Mouse (Mus musculus) right cerebral cortex, adult 2 months (tissue): ENCODE measurements around the gene Adipor2.
A peak's percentile ranks its signal among the peaks of the same experiment; 100 is the strongest.
"Not testable (repeated sequence)": the region's sequence is repeated elsewhere in the genome, so short reads cannot be mapped to it uniquely, and the experiment has no call there.

ENCODE experiments used
- DNase-seq, 2 experiments: peaks; one replicate each; pipeline ENCODE4 v3.0.0; 2021 to 2022; ENCODE audit warnings: low spot score in 2 of 2

Adipor2 gene

GRCm38 (mm10) chr6:119417354-119417753 lies at the start of gene Adipor2:
TSS of gene Adipor2 (minus strand) at chr6:119417704.
- no peak for DNase-seq

- no peak for DNase-seq
These were observed 48.7 kb upstream of the Adipor2 start for GRCm38 (mm10) chr6:119466161-119466560.

GRCm38 (mm10) chr6:119460391-119460790 lies 42.9 kb upstream of the Adipor2 start:
- no peak for DNase-seq

- no peak for DNase-seq
These were observed 41.5 kb upstream of the Adipor2 start for GRCm38 (mm10) chr6:119459041-119459440.

- DNase-seq, result no peak
These were observed 40.7 kb upstream of the Adipor2 start for GRCm38 (mm10) chr6:119458166-119458565.

GRCm38 (mm10) chr6:119451981-119452499 lies 34.5 kb upstream of the Adipor2 start:
- DNase-seq, result peak; percentile 83 to 87

GRCm38 (mm10) chr6:119450965-119451943 lies 33.8 kb upstream of the Adipor2 start:
- DNase-seq, result no peak

- DNase-seq, result no peak
These were observed 31.6 kb upstream of the Adipor2 start for GRCm38 (mm10) chr6:119449060-119449499.

- DNase-seq, result no peak
These were observed 31.0 kb upstream of the Adipor2 start for GRCm38 (mm10) chr6:119448321-119449059.

GRCm38 (mm10) chr6:119445671-119446607 lies 28.4 kb upstream of the Adipor2 start:
- no peak for DNase-seq

GRCm38 (mm10) chr6:119443742-119444645 lies 26.5 kb upstream of the Adipor2 start:
- DNase-seq, result peak; percentile 71 to 82

- not testable (repeated sequence) for DNase-seq
These were observed 25.2 kb upstream of the Adipor2 start for GRCm38 (mm10) chr6:119442729-119443128.

GRCm38 (mm10) chr6:119437894-119438761 lies 20.6 kb upstream of the Adipor2 start:
- no peak for DNase-seq

- DNase-seq, result no peak
These were observed 16.9 kb upstream of the Adipor2 start for GRCm38 (mm10) chr6:119434394-119434793.

- no peak for DNase-seq
These were observed 14.3 kb upstream of the Adipor2 start for GRCm38 (mm10) chr6:119431751-119432324.

- peak; percentile 65 to 73 for DNase-seq
These were observed 13.0 kb upstream of the Adipor2 start for GRCm38 (mm10) chr6:119430508-119430907.

- DNase-seq, result no peak
These were observed 11.8 kb upstream of the Adipor2 start for GRCm38 (mm10) chr6:119429311-119429710.

- DNase-seq, result no peak
These were observed 11.1 kb upstream of the Adipor2 start for GRCm38 (mm10) chr6:119428611-119429010.

- DNase-seq, result no peak
These were observed 3.5 kb upstream of the Adipor2 start for GRCm38 (mm10) chr6:119421001-119421400.
